ENCODE assay signal across 9 mouse cellular contexts in the genomic region with DNA sequence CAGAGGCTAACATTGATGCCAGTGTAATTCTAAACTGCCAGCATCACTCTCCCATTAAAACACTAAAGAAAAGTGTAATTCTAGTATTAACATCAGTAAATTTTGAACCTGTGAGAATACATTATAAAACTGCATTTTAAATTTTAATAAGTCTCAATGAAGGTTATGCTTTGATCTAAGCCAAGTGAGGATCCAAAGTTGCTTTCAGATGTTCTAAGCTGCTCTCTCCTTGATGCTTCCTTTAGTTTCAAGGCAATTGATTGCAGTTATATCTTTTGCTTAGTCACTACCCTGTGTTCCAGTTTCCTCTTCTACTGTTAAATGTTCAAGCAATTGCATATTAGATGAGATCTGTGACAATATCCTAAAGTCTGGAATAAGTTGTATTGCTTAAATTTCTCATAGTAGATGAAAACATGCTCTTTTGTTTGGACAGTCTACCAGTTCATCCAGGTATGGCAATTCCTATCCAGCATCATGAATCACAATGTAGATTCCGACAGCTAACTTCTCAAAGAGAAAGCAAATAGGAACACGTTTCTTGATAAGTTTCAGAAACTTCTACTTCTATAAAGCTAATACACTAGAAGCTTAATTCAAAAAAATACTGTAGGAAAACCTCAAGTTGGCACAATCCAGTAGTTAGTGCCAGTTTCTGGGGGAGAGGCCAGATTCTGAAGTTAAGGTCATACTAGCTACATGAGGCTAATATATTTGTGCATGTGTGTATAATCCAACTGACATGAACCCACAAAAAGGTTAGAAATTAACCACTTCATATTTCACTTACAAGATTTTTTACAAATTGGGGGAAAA. TPM values are rescaled to one million over a fixed set of nuclear protein-coding genes. Genes with fewer than 3 reads are reported as not detected.
A peak's percentile ranks its signal among the peaks of the same experiment; 100 is the strongest.
DNase-seq lines count a peak whose midpoint lies in the region; ATAC-seq and TF ChIP-seq lines count a peak whose summit lies in the region.
"Had no signal": no experiment of that assay in that cellular context is flagged by ENCODE, and none has a peak within 500 bp of the region (broad histone marks: within the 10 kb centered on the region; RNA-seq: fewer than 3 reads in every experiment).

No protein-coding gene starts in this region.

- no peaks in the 10 kb centered on the region for H3K36me3 ChIP-seq in spleen, adult 2 months (ENCODE audit: control insufficient read depth, insufficient read depth, low read length)
- no peaks in the 10 kb centered on the region for H3K36me3 ChIP-seq in embryonic facial prominence, embryonic 13.5 days
- H3K36me3 ChIP-seq in limb, embryonic 11.5 days (ENCODE audit: control insufficient read depth, insufficient read depth, low read length), result no peaks in the 10 kb centered on the region
- H3K36me3 ChIP-seq in stomach, postnatal 0 days (ENCODE audit: control insufficient read depth, insufficient read depth, low read length), result no peaks in the 10 kb centered on the region

- ATAC-seq in embryonic facial prominence, embryonic 13.5 days (ENCODE audit: insufficient number of reproducible peaks, insufficient read depth, low FRiP score, low TSS enrichment, low read depth), result no peak
- no peak for ATAC-seq in limb, embryonic 11.5 days (ENCODE audit: insufficient number of reproducible peaks, low FRiP score, low TSS enrichment, low read depth)
- no peak for ATAC-seq in stomach, postnatal 0 days (ENCODE audit: low FRiP score, low TSS enrichment)

- H3K4me1 ChIP-seq in spleen, adult 2 months (ENCODE audit: control insufficient read depth, insufficient read depth, insufficient read length), result peaks cover 2% of the 10 kb centered on the region; the same call in 1 of the 2 replicates
- peaks cover 19% of the 10 kb centered on the region for H3K4me1 ChIP-seq in embryonic facial prominence, embryonic 13.5 days
- H3K4me1 ChIP-seq in limb, embryonic 11.5 days (ENCODE audit: control insufficient read depth, insufficient read depth, low read length), result peaks cover 8% of the 10 kb centered on the region; the same call in 1 of the 2 replicates
- peaks cover 3% of the 10 kb centered on the region; the same call in 1 of the 2 replicates for H3K4me1 ChIP-seq in stomach, postnatal 0 days (replicated peaks; ENCODE audit: control insufficient read depth, insufficient read depth)

- peak overlapping the region; percentile 85 for H3K9ac ChIP-seq in embryonic facial prominence, embryonic 13.5 days
- H3K9ac ChIP-seq in limb, embryonic 11.5 days (ENCODE audit: low read length), result peak overlapping the region; percentile 71
- H3K9ac ChIP-seq in stomach, postnatal 0 days (ENCODE audit: low read length), result peak overlapping the region; percentile 32; the same call in 1 of the 2 replicates

- no peak for TF ChIP-seq EP300 in stomach, postnatal 0 days (optimal IDR thresholded peaks at IDR 0.05)

- no peak for DNase-seq in spleen, adult 2 months (ENCODE audit: low read depth in 1 of 2, low spot score in 2 of 2)
- DNase-seq in spleen, postnatal 14 days (ENCODE audit: low spot score in 2 of 2), result no peak
- DNase-seq in limb, embryonic 11.5 days (ENCODE audit: low spot score), result peak; percentile 31
- DNase-seq in stomach, postnatal 0 days (ENCODE audit: low spot score), result no peak
- DNase-seq in adrenal gland, postnatal 14 days, result no peak
- no peak for DNase-seq in cerebellum, postnatal 14 days
- no peak for DNase-seq in right cerebral cortex, postnatal 14 days
- DNase-seq: thymus, adult 2 months had no signal

- no peak overlapping the region for H3K27ac ChIP-seq in spleen, adult 2 months (ENCODE audit: insufficient read depth, low read length)
- H3K27ac ChIP-seq in embryonic facial prominence, embryonic 13.5 days, result peak overlapping the region; percentile 96
- peak overlapping the region; percentile 95 for H3K27ac ChIP-seq in limb, embryonic 11.5 days (replicated peaks; ENCODE audit: low read depth, low read length)
- peak overlapping the region; percentile 93 for H3K27ac ChIP-seq in stomach, postnatal 0 days (replicated peaks)

- H3K4me3 ChIP-seq in spleen, adult 2 months (ENCODE audit: extremely low read depth, insufficient read depth, insufficient read length), result peak overlapping the region; percentile 30; the same call in 1 of the 2 replicates
- peak overlapping the region; percentile 54 for H3K4me3 ChIP-seq in embryonic facial prominence, embryonic 13.5 days
- H3K4me3 ChIP-seq in limb, embryonic 11.5 days (ENCODE audit: low read depth, low read length), result peak overlapping the region; percentile 32
- peak overlapping the region; percentile 42 for H3K4me3 ChIP-seq in stomach, postnatal 0 days (ENCODE audit: low read depth, low read length)

- no peak for TF ChIP-seq CTCF in spleen, adult 2 months (IDR thresholded peaks at IDR 0.05; ENCODE audit: extremely low read depth, insufficient read depth, insufficient read length, insufficient replicate concordance)
- no peak for TF ChIP-seq CTCF in stomach, postnatal 0 days (IDR thresholded peaks at IDR 0.05; ENCODE audit: low read depth)

- TF ChIP-seq POLR2A in spleen, adult 2 months (IDR thresholded peaks at IDR 0.05; ENCODE audit: low read depth, low read length), result no peak

- H3K4me2 ChIP-seq in embryonic facial prominence, embryonic 13.5 days, result peak overlapping the region; percentile 75
- peak overlapping the region; percentile 80 for H3K4me2 ChIP-seq in limb, embryonic 11.5 days (ENCODE audit: low read depth, severe bottlenecking)
- H3K4me2 ChIP-seq in stomach, postnatal 0 days (replicated peaks; ENCODE audit: low read depth), result peak overlapping the region; percentile 59

- no peaks in the 10 kb centered on the region for H3K27me3 ChIP-seq in spleen, adult 2 months (ENCODE audit: control insufficient read depth, insufficient read depth, low read length)
- no peaks in the 10 kb centered on the region for H3K27me3 ChIP-seq in embryonic facial prominence, embryonic 13.5 days
- H3K27me3 ChIP-seq in limb, embryonic 11.5 days (ENCODE audit: control insufficient read depth, insufficient read depth, low read length), result no peaks in the 10 kb centered on the region
- H3K27me3 ChIP-seq in stomach, postnatal 0 days (ENCODE audit: control insufficient read depth, insufficient read depth, low read length), result no peaks in the 10 kb centered on the region

- WGBS in spleen, adult 2 months, result 32% methylated on average over 2 of the region's 2 CpGs
- WGBS in embryonic facial prominence, embryonic 13.5 days, result 37% methylated on average over 2 of the region's 2 CpGs
- WGBS in limb, embryonic 11.5 days, result 39% methylated on average over 2 of the region's 2 CpGs
- WGBS in stomach, postnatal 0 days, result 20% methylated on average over 2 of the region's 2 CpGs

- H3K9me3 ChIP-seq in embryonic facial prominence, embryonic 13.5 days, result no peaks in the 10 kb centered on the region
- H3K9me3 ChIP-seq in limb, embryonic 11.5 days (ENCODE audit: control insufficient read depth, low read length), result no peaks in the 10 kb centered on the region
- H3K9me3 ChIP-seq in stomach, postnatal 0 days (ENCODE audit: control insufficient read depth, low read length), result no peaks in the 10 kb centered on the region

RNA-seq across cellular contexts. Expression of a gene that starts 1.2 kb away (rescaled TPM):
- 57.5 and 66.9 TPM in 2 replicates for polyA plus RNA-seq in spleen, adult 2 months (2012; rRNA removed)
- 7.5 and 10.6 TPM in 2 replicates for polyA plus RNA-seq in embryonic facial prominence, embryonic 13.5 days (2015; fragmentation: Nextera tagmentation; extraction: Ambion mirVana)
- polyA plus RNA-seq in limb, embryonic 11.5 days (2014; fragmentation: Nextera tagmentation; extraction: Ambion mirVana), result 8.2 and 10.0 TPM in 2 replicates
- 4.9 and 10.5 TPM in 2 replicates for polyA plus RNA-seq in stomach, postnatal 0 days (2015; fragmentation: Nextera tagmentation; extraction: Ambion mirVana)
- total RNA-seq in adrenal gland, postnatal 14 days (2021), result 288 and 319 TPM in 2 replicates

RNA-seq across cellular contexts. Expression of a gene that starts 1.4 kb away (rescaled TPM):
- 15.5 and 23.4 TPM in 2 replicates for polyA plus RNA-seq in spleen, adult 2 months (2012; rRNA removed)
- 108 and 115 TPM in 2 replicates for polyA plus RNA-seq in embryonic facial prominence, embryonic 13.5 days (2015; fragmentation: Nextera tagmentation; extraction: Ambion mirVana)
- polyA plus RNA-seq in limb, embryonic 11.5 days (2014; fragmentation: Nextera tagmentation; extraction: Ambion mirVana), result 98.4 and 102 TPM in 2 replicates
- 15.3 and 29.5 TPM in 2 replicates for polyA plus RNA-seq in stomach, postnatal 0 days (2015; fragmentation: Nextera tagmentation; extraction: Ambion mirVana)
- 28.8 and 36.1 TPM in 2 replicates for total RNA-seq in adrenal gland, postnatal 14 days (2021)

RNA-seq across cellular contexts. Expression of a gene that starts 1.6 kb away (rescaled TPM):
- 26.2 and 28.3 TPM in 2 replicates for polyA plus RNA-seq in spleen, adult 2 months (2012; rRNA removed)
- polyA plus RNA-seq in embryonic facial prominence, embryonic 13.5 days (2015; fragmentation: Nextera tagmentation; extraction: Ambion mirVana), result 12.2 and 13.4 TPM in 2 replicates
- 4.5 and 5.4 TPM in 2 replicates for polyA plus RNA-seq in limb, embryonic 11.5 days (2014; fragmentation: Nextera tagmentation; extraction: Ambion mirVana)
- 1.1 and 3.2 TPM in 2 replicates for polyA plus RNA-seq in stomach, postnatal 0 days (2015; fragmentation: Nextera tagmentation; extraction: Ambion mirVana)
- total RNA-seq in adrenal gland, postnatal 14 days (2021), result 127 and 167 TPM in 2 replicates

RNA-seq across cellular contexts. Expression of a gene that starts 1.8 kb away (rescaled TPM):
- polyA plus RNA-seq in spleen, adult 2 months (2012; rRNA removed), result 12.2 and 23.2 TPM in 2 replicates
- polyA plus RNA-seq in embryonic facial prominence, embryonic 13.5 days (2015; fragmentation: Nextera tagmentation; extraction: Ambion mirVana), result 1.7 and 3.1 TPM in 2 replicates
- polyA plus RNA-seq in limb, embryonic 11.5 days (2014; fragmentation: Nextera tagmentation; extraction: Ambion mirVana), result 2.2 and 3.1 TPM in 2 replicates
- 0.67 and 0.79 TPM in 2 replicates for polyA plus RNA-seq in stomach, postnatal 0 days (2015; fragmentation: Nextera tagmentation; extraction: Ambion mirVana)
- total RNA-seq in adrenal gland, postnatal 14 days (2021), result 12.6 and 14.1 TPM in 2 replicates

RNA-seq across cellular contexts. Expression of a gene that starts 3.1 kb away (rescaled TPM):
- 20.9 and 27.9 TPM in 2 replicates for polyA plus RNA-seq in spleen, adult 2 months (2012; rRNA removed)
- polyA plus RNA-seq in embryonic facial prominence, embryonic 13.5 days (2015; fragmentation: Nextera tagmentation; extraction: Ambion mirVana), result 7.6 and 8.4 TPM in 2 replicates
- polyA plus RNA-seq in limb, embryonic 11.5 days (2014; fragmentation: Nextera tagmentation; extraction: Ambion mirVana), result 12.6 and 13.2 TPM in 2 replicates
- 1.7 and 4.2 TPM in 2 replicates for polyA plus RNA-seq in stomach, postnatal 0 days (2015; fragmentation: Nextera tagmentation; extraction: Ambion mirVana)
- total RNA-seq in adrenal gland, postnatal 14 days (2021), result 27.2 and 39.2 TPM in 2 replicates

Comparison
In these comparisons a context has a peak if more than half of its experiments do, and no peak if none do; other contexts are left out.
1. H3K9ac ChIP-seq: peak in every context shown above with its lines; median percentile 85 in embryonic facial prominence, embryonic 13.5 days; 71 in limb, embryonic 11.5 days; 32 in stomach, postnatal 0 days.